Mouse (Mus musculus): Measurements from ENCODE around the gene Trim33.

Trim33 gene

DNA sequence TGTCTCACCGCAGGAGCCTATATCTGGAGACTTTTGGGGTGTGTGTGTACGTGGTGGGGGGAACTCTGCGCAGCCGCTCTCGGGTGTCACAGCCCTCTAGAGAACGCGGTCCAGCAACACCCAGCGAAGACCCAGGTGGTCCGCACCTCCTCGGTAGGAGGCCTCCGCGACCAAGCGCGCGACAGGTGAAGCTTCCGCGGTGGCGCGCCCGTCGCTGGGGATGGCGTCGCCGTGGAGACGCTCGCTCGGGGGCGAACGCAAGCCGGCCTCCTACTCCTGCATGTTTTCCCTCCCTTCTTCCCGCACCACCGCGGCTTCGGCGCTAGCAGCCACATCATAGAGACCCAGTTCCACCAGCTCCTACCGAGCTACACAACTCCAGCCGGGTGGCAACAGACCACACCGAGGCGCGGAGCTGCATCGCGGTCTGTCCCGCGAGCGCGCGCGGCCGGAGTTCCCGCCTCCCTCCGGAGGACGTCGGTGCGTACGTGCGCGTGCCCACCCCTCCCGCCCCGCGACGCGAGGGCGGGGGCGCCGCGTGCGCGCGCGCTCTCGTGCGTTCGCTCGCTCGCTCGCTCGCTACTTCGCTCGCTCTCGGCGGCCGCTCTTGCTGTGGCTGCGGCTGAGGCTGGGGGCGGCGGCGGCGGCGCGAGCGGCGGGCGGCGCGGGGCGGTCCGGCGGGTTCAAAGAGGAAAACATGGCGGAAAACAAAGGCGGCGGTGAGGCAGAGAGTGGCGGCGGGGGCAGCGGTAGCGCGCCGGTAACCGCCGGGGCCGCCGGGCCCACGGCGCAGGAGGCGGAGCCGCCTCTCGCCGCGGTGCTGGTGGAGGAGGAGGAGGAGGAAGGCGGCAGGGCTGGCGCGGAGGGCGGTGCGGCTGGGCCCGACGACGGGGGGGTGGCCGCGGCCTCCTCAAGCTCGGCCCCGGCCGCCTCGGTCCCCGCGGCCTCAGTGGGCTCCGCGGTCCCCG, at the start of gene Trim33:
TSS of gene Trim33 (plus strand) at position 112 of the 968 bp plus-strand sequence.
- DNase-seq (ENCODE audit: low spot score) = peak; percentile 86

DNA sequence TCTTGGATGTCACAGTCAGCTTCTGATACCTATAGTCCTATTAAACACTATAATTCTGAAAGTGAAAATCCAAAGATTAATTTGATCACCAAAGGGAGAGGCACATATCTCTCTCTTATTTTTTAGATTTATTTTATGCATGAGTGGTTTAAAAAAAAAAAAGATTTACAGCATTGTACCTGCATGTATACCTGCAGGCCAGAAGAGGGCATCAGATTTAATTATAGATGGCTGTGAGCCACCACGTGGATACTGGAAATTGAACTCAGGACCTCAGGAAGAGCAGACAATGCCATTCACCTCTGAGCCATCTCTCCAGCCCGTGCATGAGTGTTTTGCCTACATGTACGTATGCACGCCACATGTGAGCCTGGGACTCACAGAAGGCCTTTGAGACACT, 46.7 kb upstream of the Trim33 start:
- no peak for DNase-seq (ENCODE audit: low spot score)

DNA sequence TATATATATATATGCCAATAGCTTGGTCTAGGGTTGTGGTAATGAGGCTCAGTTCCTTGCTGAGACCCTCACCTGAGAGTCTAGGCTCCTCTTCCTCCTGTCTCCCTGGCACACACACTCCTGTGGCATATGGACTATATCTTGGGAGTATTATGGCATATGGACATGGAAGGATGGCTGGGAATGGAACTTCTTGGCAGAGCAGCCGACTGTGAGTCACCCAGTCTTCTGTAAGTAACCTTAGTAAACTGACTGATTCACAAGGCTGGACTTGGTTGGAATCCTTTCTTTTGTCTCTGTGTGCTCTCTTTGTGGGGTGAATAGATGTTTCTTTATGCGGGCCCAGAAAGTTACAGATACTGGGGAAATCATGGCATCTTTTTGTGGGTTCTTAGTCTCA, 37.6 kb upstream of the Trim33 start:
- DNase-seq (ENCODE audit: low spot score) = no peak

DNA sequence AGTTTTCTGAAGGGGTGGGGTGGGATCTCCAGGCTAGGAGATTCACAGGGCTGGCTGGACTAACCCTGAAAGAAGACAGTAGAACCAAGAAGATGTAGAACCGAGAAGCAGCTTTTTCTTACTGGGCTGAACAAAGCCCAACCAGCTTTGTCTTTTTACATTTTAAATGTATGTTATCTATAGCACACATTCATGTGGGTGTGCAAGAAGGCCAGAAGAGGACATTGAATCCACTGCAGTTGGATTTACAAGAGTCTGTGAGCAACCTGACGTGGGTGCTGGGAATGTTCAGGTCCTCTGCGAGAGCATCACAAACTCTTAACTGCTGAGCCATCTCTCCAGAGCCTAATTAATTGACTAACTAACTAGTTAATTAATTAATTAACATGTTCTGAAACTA, 36.9 kb upstream of the Trim33 start:
- DNase-seq (ENCODE audit: low spot score) = no peak

DNA sequence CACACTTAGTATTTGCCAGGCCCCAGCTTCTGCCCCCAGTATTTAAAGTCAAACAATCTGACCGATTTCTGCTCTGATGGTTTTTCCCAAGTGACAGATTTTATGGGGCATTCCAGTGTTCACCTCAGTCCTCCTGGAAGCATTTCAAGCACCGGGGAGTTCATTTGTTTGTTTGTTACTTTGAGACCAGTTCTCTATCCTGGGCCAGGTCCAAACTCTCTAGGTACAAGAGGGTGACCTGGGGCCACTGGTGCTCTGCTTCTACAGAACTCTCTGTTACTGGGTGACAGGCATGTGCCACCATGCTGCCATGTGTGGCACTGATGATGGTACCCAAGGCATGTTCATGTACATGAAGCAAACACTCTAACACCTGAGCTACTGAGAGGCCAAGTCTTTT, 35.6 kb upstream of the Trim33 start:
- DNase-seq (ENCODE audit: low spot score) = no peak

DNA sequence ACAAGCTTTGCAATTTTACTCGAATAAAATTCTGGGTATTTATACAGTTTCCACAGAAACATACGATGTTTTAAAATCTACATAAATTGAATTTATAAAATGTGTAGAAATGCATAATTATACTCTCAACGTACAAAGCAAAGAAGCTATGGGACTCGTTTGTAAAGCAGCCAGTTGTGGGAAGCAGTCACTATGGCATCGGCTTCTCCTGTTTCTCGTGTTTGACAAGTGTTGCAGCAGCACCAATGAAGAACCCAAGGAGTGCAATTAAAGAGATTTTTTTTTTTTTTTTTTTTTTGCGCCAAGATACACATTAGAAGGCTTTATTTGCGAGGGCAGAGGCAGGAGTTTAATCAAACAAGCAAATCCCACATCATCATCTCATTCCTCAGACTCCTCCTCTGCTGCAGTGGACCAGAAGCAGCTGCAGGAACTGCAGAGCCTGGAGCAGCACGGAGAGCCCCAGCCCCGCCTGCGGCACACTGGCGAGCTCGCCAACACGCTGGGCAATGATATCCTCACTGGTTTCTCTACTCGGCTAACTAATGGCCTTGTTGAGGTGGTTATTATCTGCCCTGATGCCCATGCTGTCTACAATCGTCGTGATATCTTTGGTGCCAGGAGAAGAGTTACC, 32.3 kb upstream of the Trim33 start:
- DNase-seq (ENCODE audit: low spot score) = no peak

DNA sequence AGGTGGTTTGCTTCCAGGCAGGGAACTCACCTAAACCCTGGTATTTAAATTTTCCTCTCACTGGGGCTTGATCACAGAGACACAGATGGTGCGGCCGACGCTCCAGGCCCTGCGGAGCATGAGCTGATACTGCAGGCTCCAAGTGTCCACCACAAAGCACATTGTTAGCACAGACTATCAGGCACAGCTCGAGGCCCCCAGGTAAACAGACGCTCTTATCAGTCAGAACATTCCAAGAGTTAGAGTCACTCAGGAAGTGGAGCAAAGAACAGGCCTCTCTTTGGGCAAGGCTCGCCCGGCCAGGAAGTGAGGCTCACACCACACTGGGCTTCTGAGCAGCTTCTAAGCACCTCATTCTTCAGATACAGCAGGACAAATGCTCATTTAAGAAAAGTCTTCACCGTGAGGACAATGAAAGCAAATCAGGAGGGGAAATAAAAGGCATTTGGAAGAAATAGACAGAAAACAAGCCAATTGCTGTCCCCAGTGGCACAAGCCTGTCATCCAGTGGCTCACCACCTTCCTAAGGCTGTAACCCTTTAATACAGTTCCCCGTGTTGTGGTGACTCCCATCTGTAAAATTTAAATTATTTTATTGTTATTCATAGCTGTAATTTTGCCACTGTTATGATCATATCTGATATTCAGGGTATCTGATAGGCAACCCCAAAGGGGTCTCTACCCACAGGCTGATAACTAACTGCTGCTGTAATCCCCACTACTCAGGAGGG, 22.8 kb upstream of the Trim33 start:
- DNase-seq (ENCODE audit: low spot score) = peak; percentile 4

DNA sequence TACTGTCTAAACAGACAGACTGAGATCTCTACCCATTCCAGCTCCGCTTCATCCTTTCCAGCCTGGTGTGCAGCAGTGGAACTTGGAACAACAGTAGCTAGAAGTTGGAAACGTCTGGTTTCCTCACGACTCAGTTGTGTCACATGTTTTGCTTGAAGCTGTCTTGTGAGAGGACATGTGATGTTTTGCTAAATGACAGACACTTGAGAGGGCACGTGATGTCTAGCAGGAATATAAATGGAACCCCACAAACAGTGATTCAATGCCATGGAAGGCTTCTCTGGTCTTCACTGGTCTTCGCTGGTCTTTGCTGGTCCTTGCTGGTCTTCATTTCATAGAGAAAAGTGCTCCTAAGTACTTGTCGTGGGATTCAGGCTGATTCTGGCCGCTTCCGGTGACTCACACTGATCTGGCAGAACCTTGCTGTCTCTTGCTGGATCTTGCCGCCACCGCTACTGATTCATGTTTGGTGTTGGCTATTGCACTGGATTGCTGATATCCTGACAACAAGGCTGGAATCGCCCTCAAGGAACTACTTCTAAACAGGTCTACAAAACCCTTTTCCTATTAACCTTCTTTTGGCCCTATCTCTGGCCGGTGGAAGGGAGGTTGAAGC, 16.2 kb upstream of the Trim33 start:
- no peak for DNase-seq (ENCODE audit: low spot score)

DNA sequence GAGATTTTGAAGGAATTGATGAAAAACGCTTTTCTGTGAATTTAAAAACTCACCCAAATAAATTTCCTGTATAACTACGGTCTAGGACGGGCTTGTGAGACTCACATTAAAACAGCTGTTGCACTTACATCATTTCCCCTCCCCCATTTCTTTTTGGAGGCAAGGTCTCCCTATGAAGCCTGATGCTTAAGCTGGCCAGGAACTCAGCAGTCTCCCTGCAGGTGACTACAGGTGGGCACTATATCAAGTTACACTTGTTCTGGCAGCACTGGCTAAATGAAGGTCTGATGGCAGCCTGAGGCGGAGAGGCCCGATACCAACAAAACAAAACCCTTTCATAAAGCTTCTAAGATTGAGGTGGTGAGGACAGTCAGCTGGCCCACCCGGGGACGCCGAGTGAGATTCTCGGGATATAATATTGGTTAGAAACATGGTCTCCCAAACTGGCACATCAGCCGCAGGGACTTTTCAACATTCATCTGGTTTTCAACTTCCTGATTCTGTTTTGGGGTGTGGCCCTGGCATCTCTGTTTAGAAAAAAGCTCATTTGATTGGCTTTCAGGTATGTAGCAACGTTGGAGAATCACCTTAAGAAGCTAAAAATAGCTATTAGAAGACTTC, 422 bp upstream of the Trim33 start:
- peak; percentile 54 for DNase-seq (ENCODE audit: low spot score)

DNA sequence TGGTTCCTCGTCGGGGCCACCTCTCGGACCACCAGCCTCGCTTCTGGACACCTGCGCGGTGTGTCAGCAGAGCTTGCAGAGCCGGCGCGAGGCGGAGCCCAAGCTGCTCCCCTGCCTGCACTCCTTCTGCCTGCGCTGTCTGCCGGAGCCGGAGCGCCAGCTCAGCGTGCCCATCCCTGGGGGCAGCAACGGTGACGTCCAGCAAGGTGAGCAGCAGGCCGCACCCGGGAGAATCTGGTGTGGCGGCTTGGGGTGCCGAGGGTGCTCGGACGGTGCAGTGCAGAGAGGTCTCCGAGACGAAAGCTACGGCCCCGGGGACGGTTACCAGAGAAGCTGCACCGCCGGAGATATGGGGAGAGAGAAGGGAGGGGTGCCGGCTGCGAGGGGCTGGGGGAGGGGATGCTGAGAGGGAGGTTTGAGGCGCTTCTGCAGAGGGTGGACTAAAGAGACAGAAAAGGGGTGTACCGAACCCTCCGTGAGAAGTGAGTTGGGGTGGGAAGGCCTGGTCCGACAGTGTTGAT, 1.2 kb downstream of the Trim33 start:
- DNase-seq (ENCODE audit: low spot score) = peak; percentile 34

DNA sequence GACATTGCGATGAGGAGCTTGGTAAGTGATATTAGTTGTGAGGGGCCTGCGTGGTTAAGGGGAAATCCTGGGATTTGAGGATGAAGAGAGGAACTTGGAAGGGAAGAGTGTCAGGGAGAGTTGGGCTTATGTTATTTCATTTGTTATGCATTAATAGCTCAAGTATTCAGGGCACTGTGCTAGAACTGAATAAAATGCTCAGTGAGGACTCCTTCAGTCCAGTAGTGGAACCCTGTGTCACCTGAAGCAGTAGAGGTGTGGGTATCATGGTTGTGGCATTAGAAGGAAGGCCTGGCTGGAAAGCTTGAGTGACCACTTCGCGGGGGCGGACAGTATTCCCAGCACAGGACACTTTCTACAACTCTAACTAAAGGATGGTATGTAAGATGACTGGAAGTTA, 1.8 kb downstream of the Trim33 start:
- no peak for DNase-seq (ENCODE audit: low spot score)

DNA sequence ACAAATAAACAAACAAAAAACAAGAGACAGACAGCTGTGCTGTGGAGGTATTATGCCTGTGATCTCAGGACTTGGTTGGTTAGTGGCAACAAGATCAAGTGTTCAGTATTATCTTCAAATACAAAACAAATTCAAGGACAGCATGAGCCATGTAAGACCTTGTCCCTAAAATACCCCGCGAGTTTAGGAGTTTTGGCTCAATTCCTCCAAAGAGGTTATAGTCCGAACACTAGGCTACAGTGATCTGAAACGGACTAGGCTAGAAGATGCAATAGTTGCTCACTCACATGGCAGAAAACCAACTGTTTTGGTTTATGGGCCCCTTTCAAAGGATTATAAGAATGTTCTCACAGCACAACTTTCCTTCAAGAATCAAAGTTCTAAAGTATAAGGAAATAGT, 9.7 kb downstream of the Trim33 start:
- DNase-seq (ENCODE audit: low spot score) = no peak

DNA sequence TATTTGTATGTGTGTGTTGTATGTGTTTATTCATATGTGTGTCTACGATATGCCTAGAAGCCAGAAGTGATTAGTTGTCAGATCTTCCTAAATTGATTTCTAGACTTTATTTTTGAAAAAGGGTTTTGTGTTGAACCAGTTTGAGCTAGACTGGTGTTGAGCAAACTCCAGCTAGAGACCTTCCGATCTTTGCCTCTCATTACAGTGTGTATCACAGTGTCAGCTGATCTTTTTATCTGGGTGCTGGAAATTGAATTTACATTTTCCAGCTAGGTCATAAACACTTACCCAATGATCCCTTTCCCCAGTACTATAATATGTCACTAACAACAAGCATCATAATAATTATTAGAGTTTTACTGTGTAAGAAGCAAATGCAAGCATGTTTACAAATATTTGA, 12.0 kb downstream of the Trim33 start:
- no peak for DNase-seq (ENCODE audit: low spot score)

DNA sequence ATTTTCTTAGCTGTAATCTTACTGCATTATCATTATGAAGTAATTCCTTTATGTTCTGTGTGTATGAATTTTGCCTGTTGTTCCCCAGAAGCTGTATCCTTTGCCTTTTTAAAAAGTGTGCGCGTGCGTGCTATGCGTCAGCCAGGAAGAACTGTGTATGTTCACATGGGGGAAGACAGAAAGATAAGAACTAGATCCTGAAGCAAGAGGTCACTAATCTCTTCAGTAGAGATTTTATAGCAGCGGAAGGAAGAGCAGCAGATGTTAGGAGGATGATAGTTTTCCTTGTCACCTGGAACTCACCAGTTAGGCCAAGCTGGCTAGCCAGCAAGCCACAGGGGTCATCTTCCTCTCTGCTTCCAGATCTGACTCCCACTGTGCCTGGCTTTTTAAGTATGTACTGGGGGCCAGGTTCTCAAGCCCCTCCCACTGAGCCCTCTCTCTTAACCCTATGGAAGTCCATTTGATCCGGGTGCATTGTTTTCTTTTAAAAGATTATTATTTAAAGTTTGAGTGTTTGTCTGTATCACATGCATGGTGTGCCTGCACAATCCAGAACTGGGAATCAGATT, 26.4 kb downstream of the Trim33 start:
- no peak for DNase-seq (ENCODE audit: low spot score)

DNA sequence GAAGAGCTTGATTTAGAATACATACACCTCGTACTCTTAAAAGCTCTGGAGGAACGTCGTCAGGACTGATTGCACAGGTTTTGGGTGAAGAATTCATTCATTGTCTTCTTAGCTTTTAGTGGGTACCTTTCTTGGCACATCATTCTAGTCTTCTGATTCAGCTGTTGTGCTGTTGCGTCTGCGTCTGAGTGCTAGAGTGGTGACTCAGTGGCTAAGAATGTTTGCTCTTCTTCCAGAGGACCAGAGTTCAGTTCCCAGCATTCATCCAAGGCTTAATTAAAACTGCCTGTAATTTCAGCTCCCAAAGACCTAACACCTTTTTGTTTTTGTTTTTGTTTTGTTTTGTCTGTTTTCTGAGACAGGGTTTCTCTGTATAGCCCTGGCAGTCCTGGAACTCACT, 30.2 kb downstream of the Trim33 start:
- DNase-seq (ENCODE audit: low spot score) = no peak

DNA sequence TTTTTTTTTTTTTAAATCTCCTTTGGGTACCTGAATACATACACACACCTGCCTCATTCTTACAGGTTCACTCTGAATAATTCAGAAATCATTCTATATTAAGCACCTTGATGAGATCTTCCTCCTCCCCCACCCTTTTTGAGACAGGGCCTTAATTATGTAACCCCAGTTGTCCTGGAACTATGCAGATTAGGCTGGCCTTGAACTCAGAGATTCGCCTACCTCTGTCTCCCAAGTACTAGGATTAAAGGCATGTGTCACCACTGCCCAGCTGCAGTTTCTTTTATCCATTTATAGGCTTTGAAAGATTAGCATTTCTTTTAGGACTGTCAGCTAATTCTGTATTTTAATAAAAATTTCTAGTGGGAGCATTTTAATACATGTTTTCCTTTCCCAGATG, 30.7 kb downstream of the Trim33 start:
- DNase-seq (ENCODE audit: low spot score) = no peak

DNA sequence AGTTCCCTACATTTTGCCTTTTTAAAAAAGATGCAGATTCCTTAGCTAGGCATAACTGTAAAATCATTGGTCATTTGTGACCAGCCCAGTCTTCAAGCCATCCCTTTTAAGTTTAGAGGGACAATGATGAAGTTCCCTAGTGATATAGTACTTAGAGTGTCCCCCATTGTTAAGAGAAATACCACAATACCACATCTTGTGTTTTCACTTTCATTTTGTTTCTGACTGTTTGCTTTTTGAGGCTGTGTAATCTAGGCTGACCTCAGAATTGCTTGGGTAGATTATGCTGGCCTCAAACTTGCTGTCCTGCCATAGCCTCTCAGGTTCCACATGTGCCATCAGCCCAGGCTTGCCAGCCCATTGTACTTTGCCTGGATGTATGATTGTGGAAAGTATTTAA, 35.2 kb downstream of the Trim33 start:
- DNase-seq (ENCODE audit: low spot score) = no peak

DNA sequence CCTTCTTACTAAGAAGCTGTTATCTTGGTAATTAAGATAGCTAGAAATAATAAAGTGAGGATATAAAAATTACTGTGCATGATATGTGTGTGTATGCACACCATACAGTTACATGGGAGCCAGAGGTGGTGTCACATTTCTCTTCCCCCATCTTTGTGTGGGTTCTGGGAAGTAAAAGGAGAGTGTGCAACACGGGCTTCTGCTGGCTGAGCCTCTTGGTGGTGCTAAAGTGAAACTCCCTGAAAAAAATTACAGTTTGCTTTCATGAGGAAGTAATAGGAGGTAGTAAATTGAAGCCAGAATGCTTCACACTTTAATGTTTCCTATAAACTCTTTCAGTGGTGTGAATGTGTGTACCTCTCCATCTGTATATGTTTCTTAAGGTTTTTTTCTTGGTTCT, 56.3 kb downstream of the Trim33 start:
- DNase-seq (ENCODE audit: low spot score) = no peak

DNA sequence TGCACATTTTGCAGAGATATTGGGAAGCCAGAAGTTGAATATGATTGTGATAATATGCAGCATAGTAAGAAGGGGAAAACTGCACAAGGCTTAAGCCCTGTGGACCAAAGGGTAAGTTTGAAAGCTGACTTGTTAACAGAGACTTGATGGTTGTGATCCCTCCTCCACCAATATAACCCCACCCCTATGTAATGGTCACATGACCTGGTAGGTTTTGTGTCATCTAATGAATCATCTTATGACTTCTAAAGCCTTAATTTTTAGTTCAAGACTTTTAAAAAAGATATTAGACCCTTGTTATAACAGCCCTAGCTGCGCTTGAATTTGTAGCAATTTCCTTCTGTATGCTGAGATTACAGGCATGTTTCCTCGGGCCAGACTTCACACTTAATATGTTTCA, 67.6 kb downstream of the Trim33 start:
- DNase-seq (ENCODE audit: low spot score) = no peak

DNA sequence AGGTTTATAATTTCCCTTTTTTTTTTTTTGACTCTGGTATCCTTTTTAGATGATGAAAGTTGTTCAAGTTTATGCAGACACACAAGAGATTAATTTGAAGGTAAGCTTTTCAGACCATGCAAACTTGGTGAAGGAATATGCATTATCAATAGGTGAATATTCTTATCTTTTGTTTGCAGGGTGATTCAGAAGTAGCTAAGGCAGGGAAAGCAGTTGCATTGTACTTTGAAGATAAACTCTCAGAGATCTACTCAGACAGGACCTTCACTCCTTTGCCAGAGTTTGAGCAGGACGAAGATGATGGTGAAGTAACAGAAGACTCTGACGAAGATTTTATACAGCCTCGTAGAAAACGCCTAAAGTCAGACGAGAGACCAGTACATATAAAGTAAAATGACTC, 74.4 kb downstream of the Trim33 start:
- DNase-seq (ENCODE audit: low spot score) = peak; percentile 24

DNA sequence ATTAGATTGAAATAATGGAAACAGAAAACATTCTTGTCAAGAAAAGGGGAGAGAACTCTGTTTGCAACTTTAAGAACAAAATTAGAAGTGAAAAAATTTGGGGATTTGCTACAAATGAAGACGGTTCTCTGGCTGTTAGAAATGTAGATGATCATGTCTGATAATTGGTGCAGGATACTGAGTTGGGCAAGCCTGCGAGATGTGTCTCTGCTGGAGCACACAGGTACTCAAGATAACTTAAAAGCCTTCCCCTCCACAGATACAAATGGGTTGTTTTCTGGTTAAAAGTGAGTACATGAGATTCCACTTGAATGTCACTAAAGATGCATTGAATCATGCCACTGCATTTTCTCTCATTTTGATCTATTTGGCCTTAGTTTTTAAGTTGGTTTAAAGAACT, 74.9 kb downstream of the Trim33 start:
- no peak for DNase-seq (ENCODE audit: low spot score)
